Mouse (Mus musculus): Measurements from ENCODE around the gene Hist4h4. TPM values are rescaled to one million over a fixed set of nuclear protein-coding genes. Genes with fewer than 3 reads are reported as not detected.

Hist4h4 gene
- polyA plus RNA-seq (2017; shearing (Covaris generic)): 2.8 TPM

DNA sequence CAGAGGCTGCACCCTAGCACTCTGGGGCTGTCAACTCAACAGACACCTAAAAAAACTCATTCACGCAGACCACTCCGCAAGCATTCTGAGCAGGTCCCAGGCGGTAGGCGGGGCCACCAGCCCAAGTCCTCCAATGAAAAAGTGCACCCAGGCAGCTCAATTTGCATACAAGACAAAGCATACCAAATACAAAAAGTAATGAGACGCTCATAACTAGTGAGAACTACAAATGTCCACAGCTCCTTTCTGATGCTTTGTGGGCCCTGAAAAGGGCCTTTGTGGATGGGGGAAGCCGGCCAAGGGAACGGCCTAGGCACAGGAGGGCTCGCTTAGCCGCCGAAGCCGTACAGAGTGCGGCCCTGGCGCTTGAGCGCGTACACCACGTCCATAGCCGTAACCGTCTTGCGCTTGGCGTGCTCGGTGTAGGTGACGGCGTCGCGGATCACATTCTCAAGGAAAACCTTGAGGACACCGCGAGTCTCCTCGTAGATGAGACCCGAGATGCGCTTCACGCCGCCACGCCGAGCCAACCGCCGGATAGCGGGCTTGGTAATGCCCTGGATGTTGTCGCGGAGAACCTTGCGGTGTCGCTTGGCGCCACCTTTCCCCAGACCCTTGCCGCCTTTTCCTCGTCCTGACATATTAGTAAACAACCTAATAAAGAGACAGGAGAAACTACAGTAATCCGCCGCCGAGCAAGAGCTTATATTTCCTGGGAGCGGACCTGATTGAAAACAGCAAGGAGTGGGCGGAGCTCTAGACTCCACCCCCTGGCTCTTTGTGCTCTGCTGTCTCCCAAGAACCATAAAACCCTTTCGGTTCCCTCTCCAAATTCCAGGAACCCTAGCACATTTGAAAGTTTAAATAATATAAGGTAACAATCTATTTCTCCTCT lies at the start of gene Hist4h4:
Gene Hist4h4 (minus strand): TSS at position 677 of the 895 bp plus-strand sequence.

DNA sequence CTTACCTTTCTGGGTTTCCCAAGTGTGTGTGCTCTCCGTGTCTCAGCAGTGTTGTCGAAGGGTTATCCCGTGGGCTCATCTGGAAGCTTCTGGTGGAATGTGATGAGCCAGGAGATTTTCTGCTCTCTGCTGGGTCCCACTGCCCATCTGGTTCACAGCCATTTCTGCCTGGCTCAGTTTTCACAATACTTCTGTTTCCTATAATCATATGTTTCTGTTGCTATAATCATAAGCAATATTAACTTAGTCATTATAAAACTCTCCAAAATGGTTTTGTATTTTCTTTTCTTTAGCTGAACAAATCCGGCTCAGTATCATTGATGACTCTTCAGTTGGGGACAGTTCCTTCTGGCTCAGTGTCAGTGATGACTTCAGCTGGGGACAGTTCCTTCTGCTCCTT lies 31.1 kb upstream of the Hist4h4 start, which contains the start of gene Smco3:
Gene Smco3 (minus strand): TSS at position 101 of the 400 bp plus-strand sequence.

DNA sequence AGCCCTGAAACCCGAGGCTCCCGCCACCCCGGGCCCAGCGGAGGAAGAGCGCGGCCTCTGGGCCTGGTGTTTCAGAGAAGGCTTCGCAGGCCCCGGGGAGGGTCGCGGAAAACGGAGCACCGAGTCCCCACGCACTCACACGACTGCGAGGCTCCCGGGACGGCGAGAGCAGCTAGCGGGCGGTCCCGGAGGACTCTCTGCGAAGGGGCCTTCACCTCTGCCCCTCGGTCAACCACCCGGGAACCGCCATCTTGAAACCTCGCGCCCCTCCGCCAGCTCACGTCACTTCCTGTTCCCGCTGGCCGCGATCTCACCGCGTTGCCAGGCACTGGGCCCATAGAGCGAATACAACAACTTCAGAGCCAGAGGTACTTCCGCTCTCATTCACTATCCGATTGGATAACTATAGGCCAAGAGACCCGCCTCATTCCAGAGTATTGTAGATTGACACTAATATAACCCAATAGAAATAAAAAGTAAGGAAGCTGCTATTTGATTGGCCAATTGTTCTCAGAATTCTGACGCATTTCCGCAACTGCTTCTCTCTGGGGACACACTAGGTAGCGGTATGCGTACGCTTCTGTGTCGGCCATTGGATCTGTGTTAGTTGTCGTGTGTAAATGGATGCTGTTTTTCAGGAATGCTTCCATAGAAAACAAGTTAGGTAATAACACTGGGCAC lies 23.8 kb upstream of the Hist4h4 start, which contains the start of gene Wbp11:
Gene Wbp11 (minus strand): TSS at position 353 of the 681 bp plus-strand sequence.

DNA sequence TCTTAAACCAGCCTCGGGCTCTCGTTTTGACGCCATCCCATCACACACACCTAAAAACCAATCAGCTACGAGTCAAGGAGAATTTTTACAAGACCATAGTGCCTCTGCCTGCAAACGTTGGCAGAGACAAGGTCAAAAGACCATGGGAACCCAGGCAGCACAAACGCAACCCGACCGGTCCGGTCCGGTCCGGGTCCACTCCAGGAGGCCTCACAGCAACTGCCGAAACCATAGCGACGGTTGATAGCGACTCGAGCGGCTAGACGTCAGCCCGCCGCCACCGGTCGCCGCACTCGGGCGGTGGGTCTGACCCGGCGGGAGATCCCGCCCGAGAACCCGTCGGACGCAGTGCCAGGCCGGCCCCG lies 23.3 kb upstream of the Hist4h4 start, which contains the start of gene BC049715:
Gene BC049715 (plus strand): TSS at position 111 of the 365 bp plus-strand sequence.

DNA sequence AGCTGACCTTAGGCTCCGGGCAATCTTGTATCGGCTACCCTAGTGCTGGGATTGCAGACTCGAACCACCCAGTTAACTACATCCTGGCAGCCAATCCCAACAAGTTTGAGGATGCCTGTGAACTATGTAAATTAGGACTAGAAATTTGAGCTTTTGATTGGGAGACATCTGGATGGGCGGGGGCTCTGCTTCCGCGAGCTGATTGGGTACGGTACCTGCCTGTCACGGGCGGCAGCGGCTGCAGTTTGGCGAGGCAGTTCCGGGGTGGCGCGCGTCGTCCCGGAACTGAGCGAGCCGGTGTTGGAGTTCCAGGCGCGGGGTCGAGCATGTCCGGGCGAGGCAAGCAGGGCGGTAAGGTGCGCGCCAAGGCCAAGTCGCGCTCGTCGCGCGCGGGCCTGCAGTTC lies 3.8 kb upstream of the Hist4h4 start, which contains the start of gene H2afj:
Gene H2afj (plus strand): TSS at position 231 of the 404 bp plus-strand sequence.

DNA sequence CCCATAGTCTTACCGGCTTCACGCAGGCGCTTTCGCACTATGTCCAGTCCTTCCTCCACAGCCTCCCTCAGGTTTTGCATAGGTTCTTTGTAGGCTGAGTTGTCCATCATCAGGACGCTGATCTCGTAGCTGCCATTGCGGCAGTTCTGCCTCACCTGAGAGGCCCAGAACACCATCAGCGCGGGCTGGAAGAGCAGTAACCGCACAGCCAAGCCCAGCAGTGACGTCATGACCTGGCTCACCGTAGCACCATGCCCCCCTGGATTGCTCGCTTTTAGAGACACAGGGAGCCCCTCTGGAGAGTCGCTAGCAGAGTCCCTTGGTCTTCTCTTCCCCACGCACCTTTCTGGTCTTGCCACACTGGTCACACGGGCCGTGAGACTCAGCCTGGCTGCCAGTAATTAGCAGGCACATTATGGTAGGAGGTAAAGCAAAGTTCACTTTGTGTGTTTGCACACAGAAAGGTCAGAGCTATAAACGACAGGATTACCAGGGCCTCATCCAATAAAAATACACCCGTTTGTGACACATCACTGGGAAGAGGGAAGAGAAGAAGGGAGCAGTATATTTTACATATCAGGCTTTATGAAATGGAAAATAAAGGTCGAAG lies 22.7 kb downstream of the Hist4h4 start, which contains the start of gene Gucy2c:
Gene Gucy2c (minus strand): TSS at position 389 of the 610 bp plus-strand sequence.

Other genes starting within 250 kb of the Hist4h4 start
- not detected for gene Plbd1, start 142.5 kb downstream of the Hist4h4 start, polyA plus RNA-seq (2017; shearing (Covaris generic))
- gene Gucy2c, start 22.6 kb downstream of the Hist4h4 start, polyA plus RNA-seq (2017; shearing (Covaris generic)): not detected
- gene H2afj, start 3.8 kb upstream of the Hist4h4 start, polyA plus RNA-seq (2017; shearing (Covaris generic)): 166 TPM
- 6.3 TPM for gene BC049715, start 23.2 kb upstream of the Hist4h4 start, polyA plus RNA-seq (2017; shearing (Covaris generic))
- 184 TPM for gene Wbp11, start 23.8 kb upstream of the Hist4h4 start, polyA plus RNA-seq (2017; shearing (Covaris generic))
- gene Smco3, start 31.0 kb upstream of the Hist4h4 start, polyA plus RNA-seq (2017; shearing (Covaris generic)): not detected
- gene Art4, start 53.3 kb upstream of the Hist4h4 start, polyA plus RNA-seq (2017; shearing (Covaris generic)): 6.3 TPM
- gene Mgp, start 71.4 kb upstream of the Hist4h4 start, polyA plus RNA-seq (2017; shearing (Covaris generic)): not detected
- 2.1 TPM for gene Erp27, start 117.8 kb upstream of the Hist4h4 start, polyA plus RNA-seq (2017; shearing (Covaris generic))
- 0.09 TPM for gene Pde6h, start 119.4 kb upstream of the Hist4h4 start, polyA plus RNA-seq (2017; shearing (Covaris generic))
- gene Arhgdib, start 137.5 kb upstream of the Hist4h4 start, polyA plus RNA-seq (2017; shearing (Covaris generic)): 1,386 TPM

All from naive thymus-derived CD4-positive, alpha-beta T cell, adult 5 months (primary cell).